Mouse (Mus musculus): ENCODE measurements around the gene Mettl7b.

The Mettl7b gene

DNA sequence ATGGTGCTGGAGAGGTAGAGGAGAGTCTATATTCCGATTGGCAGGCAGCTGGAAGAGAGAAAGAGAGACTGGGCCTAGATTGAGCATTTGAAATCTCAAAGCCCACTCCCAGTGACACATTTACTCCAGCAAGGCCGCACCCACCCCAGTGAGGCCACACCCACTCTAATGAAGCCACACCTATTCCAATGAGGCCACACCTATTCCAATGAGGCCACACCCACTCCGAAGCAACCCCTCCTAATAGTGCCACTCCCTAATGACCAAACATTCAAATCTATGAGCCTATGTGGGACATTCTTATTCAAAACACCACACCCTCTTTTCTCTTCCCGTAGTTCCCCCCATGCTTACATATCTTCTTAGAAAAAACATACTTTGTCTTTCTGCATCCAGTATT is 13.3 kb downstream of the Mettl7b start:
- DNase-seq (ENCODE audit: low spot score in 2 of 2), result no peak

DNA sequence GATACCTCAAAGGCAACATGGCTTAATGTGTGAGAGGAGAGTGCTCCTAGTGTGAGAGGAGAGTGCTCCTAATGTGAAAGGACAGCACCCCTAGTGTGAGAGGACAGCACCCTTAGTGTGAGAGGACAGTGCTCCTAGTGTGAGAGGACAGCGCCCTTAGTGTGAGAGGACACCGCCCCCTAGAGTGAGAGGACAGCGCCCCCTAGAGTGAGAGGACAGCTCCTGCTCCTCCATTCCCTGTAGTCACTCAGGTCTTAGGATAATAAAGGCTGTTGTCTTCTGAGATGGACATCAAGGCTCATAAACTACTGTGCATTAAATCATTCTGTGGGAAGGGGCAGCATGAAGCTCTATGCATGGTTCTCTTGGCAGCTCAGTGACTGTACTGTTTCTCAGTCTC is 15.1 kb downstream of the Mettl7b start:
- DNase-seq (ENCODE audit: low spot score in 2 of 2), result no peak

DNA sequence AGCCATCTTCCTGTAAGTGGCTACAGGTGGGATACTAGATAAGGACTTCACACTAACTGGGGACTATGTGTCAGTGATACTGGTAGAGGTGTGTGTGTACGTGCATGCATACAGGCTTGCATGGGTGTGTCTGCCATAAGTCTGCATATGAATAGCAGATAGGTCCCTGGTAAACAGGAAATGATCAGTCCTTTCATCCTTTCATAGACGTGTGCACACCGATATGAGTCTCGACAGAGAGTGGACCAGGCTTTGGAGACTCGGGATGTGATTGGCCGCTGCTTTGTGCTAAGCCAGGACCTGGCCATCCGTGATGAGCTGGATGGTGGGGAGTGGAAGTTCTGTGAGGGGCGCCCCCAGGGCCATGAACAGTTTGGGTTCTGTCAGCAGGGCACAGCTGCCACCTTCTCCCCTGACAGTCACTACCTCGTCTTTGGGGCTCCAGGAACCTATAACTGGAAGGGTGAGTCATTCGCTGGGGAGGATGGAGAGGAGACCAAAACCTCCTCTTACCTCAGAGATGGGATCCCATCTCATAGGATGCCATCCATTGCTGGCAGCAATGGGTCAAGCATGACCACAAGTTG is 20.2 kb downstream of the Mettl7b start:
- DNase-seq (ENCODE audit: low spot score in 2 of 2), result no peak

DNA sequence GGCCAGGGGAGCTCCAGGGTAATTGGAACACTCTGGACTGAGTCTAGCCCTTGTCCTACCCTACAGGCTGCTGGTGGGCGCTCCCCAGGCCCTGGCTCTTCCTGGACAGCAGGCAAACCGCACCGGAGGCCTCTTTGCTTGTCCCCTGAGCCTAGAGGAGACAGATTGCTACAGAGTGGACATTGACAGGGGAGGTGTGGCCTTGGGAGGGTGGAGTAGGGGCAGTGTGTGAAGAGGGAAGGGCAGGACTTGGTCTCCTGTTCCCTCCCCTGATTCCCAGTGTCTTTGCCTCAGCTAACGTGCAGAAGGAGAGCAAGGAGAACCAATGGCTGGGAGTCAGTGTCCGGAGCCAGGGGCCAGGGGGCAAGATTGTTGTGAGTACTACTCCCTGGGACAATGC is 21.8 kb downstream of the Mettl7b start:
- no peak for DNase-seq (ENCODE audit: low spot score in 2 of 2)

DNA sequence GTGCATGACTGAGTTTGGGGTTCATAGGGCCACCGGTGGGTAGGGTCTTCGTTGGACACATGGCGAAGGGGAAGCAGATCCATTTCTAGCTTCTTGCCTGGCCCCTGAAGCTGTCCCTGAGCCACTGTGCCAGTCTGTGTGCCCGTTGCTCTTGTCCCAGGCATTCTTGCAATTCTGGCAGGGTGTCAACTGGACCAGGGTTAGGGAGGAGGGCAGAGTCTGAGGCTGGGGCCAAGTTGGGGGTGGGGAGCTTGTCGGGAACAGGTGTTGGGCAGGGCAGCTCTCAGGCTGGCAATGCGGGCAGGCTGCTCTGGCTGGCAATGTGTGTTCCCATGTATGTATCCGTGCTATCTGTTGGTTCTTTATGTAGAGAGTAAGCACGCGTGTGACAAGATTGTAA is 22.3 kb downstream of the Mettl7b start:
- peak in 1 of 2 experiments; percentile 27 for DNase-seq (ENCODE audit: low spot score in 2 of 2)

DNA sequence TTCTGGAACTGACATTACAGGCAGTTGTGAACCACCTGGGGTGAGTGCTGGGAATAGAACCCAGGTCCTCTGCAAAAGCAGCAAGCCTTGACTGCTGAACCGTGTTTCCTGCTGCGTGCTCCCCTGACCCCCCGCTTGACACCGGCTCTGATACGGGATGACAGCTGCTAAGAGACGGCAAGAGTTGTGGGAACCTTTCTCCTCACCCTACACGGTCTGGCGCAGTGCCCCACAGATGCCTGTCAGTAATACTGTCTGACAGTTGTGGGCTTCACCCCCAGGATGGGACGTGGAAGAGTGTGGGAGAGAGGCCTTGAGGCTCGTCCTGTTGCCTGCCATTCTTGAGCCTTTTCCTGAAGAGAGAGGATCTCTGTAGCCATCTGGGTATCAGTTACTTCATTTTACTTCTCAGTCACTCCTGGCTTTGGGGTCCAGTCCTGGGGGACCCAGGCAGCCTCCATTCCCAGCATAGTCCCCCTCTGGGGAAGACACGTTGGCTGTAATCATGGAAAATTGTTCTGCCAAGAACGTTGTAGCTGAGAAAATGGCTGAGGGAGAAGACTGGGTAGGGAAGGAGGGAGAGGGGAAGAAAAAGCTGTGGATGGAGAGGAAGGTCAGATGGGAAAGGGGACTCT is 22.9 kb downstream of the Mettl7b start:
- peak in 1 of 2 experiments; percentile 15 for DNase-seq (ENCODE audit: low spot score in 2 of 2)

DNA sequence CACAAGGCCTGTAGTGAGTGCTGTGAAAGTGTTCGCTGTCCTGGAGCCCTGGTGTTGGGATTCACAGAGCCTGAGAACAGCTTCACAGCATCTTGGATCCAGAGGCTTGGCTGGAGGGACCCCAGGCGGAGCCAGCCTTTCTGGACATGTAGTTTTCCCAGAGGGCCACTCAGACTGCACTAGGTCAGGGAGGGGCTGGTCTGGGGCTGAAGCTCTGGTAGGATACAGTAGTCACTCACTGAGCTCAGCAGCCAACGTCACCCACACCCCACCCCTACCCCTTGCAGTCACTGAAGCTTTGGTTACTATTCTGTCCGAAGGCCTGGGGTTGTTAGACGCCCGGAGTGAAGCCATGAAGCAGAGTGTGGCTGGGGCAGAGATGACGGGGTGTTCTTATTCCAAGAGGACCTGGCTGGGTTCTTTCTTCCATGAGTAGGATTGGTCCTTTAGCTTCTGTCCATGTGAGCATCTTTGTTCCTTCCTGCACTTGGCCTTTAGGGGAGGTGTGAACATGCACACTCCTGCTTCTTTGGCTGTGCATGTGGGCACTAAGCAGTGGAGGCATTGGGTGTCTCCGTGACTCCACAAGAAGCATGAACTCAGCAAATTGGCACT is 24.9 kb downstream of the Mettl7b start:
- DNase-seq (ENCODE audit: low spot score in 2 of 2), result peak in 1 of 2 experiments; percentile 16

DNA sequence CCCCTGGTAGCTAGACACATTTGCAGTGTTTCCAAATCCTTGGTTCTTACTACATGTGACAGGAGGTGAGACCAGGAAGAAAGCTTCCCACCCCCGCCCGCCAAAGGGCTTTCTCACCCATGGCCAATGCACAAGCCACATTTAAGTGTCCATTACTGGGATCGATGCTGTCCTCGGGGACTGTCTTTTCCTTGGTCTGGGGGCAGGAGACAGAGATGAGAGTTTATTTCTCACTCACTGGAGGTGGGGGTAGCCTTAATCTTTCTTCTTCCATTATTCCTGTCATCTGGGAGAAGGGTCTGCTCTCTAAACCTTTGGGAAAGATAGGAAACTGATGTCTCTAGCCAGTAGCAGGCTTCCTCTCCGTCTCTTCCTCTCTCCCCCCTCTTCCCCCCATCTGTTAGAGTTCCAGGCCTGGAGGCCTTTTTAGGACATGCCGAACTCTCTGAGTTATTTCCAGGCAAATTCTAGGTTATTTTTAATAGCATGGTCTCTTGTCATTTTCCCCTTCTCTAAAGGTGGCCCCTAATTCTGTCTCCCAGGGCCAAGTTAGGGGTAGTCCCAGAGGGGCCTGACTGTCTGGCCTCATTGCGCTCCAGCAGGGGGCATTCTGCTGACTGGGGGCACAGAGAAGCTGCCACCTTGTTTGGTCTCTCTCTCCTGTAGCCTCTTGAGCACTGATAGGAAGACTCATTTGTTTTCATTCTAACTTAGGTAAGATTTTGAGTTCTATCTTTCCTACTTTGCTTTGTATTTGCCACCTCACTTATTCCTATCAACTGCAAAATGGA is 25.6 kb downstream of the Mettl7b start:
- no peak for DNase-seq (ENCODE audit: low spot score in 2 of 2)

DNA sequence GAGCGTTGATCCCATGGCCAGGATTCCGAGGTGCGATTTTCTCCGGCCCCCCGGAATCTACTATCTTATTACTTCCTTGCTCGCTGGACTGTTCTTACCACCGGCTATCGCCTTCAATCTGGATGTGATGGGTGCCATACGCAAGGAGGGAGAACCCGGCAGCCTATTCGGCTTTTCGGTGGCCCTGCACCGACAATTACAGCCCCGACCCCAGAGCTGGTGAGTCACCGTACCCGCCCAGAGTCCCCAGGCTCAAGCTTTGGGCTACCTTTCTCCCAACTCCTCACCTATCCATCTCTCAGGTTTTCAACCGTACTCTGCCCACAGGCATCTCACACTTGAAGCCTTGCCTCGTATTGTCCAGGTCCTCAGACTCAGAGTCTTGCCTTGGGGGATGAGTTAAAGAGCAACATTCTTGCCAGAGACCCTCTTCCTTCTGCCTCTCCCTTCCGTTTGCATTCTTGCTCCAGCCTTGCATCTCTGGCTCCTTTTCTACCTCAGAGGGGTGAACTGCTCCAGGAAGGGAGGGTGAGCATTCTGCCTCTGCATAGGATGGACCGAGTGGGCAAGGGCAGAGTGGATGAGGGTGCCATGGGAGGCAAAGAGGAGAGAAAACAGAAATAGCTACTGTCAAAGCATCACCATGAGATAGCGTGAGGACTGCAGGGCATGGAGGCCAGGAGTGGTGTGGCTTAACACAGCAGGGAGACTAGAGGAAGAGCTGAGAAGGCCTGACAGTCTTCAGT is 26.6 kb downstream of the Mettl7b start:
- no peak for DNase-seq (ENCODE audit: low spot score in 2 of 2)

DNA sequence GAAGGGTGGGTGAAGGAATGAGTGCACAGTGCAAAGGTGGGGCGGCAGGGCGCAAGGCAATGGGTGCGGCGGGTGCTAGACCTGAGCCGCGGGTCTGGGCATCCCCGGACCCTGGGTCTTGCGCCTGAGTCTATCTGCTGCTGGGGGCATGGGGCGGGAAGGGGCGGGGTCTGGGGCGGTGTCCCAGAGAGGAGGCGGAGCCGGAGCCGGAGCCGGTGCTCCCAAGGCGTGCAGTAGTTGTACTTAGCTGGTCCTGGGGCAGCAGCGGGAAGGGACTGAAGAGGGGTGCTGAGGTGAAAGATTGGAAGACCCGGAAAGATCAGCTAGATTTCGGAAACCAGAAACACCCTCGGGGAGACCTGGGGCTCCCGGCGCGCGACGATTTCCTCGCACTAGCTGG is 27.2 kb downstream of the Mettl7b start, which contains the start of gene Itga7:
TSS of gene Itga7 (plus strand) at position 245 of the 400 bp plus-strand sequence.
- DNase-seq (ENCODE audit: low spot score in 2 of 2), result peak in 1 of 2 experiments; percentile 16

DNA sequence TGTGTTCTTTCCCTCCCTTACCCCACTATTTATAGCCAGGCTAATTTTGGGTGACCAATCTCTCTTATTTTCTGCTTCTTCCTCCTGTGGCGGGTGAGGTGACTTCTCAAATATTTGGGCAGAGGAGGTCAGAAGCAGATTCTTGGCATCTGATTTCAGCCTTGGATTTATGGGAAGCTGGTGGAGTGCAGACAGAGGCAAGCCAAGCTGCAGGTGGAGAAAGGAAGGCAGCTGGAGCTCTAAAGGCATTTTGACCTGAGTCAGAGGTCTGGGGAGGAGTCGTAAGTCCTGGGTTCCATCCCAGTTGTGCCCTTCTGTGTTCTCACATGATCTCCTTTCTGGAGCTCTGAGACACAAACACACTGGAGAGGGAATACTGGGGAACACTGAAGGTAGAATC is 29.3 kb downstream of the Mettl7b start:
- peak in 1 of 2 experiments; percentile 15 for DNase-seq (ENCODE audit: low spot score in 2 of 2)

DNA sequence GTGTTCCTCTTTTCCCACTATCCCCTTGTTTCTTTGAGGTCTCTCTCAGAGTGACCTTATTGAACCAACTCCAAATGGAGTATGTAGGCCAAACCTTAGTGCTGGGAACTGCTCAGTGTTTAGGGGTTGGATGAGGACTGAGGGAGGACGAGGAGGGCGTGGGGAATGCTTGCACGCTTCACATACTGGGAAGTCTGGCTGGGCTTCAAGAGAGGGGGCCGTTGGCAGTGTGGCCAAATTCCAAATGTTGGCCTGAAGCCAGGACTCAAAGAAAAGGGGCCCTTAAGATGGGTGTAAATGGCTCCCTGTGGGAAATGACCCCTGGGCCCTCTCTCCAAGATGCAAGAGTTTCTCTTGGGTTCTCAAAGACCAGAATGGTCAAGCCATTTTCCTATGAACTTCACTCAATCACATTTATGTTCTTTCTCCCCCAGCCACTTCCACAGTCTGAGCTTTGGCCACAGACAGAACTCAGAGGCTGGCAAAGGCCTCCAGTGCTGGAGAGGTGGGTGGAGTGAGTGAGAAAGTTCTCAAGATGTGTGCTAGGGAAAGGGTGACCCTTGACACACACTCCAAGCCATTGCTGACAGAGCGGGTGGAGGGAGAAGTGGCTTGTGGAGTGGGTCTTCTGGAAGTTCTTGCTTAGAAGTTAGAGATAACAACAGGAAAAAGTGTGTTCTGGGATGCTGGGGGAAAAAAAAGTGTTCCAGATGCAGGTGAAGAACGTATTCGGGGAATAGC is 31.0 kb downstream of the Mettl7b start:
- DNase-seq (ENCODE audit: low spot score in 2 of 2), result peak in 1 of 2 experiments; percentile 14

DNA sequence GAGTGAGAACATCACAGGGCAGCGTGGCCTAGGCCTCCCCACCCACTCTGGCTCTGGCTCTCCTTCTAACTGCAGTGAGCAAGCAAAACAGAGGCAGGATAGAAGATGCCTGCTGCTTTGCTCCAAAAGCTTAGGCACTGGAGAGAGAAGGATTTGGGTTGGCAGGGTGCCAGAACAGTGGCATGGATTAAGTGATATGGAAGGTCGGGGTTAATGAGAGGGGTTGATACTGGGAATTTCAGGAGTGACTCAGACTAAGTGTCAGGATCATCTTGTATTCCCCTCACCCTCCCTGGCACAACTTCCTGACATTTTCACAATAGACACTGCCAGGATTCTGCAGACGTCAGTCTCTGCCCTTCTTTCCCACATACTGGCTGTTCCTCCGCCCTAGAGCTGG is 32.4 kb downstream of the Mettl7b start:
- peak in 1 of 2 experiments; percentile 14 for DNase-seq (ENCODE audit: low spot score in 2 of 2)

DNA sequence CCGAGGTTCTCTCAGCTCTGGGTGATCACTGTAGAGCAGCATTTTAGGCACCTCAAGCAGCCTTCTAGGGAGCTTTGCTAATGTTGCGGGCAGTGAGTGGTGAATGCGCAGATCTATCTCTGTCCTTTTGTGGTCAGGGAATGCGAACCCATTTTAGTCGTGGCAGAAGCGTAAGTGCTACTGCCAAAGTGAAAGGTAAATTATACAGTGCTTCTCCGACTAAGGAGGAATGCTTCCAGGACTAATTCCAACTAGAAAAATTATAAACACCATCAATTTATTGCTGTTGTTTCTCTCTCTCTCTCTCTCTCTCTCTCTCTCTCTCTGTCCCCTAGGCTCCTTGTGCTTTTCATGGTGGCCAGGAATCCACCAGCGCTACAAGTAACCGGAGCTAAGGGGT is 36.9 kb downstream of the Mettl7b start, which contains the start of gene Bloc1s1:
TSS of gene Bloc1s1 (minus strand) at position 101 of the 400 bp plus-strand sequence.
- no peak for DNase-seq (ENCODE audit: low spot score in 2 of 2)

DNA sequence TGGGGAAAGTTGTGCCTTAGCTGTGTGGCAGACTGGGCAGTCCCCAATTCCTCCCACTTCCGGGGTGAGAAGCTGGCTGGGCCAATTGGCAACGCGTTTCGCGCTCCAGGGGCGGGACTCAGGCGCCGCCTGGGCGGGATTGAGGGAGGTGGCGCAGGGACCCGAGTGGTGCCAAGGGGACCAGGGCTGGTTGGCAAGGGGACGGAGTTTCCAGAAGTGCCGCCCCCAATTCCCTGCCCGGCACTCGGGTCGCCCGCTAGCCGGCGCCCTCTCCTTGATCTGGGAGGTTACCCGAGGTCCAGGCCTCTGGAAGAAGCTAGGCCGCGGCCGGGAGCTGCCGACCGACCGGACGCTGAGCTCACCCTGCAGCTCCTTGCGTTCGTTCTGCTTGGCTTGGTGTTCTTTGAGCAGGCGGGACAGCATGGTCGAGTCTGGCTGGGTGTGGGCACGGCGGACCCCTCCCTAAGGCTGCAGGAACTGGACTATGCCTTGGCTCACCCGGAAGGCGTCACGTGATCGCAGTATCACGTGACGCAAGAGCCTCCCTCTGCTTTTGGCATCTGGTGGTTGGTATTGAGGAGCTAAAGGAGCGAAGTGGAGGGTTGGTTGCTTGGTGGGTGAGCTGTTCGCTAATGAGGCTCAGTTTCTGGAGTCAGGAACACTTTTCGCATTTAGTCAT is 37.6 kb downstream of the Mettl7b start:
- DNase-seq (ENCODE audit: low spot score in 2 of 2), result peak; percentile 93 to 94

DNA sequence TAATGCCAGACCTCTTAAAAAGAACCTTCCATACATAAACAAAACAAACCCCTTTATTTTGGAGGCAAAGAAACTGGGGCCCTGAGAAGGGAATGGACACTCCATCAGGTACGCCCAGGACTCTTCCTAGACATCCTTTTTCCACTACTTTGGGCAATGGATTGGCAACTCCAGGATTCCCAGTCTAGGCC is 38.1 kb downstream of the Mettl7b start, which contains the start of gene Rdh5:
TSS of gene Rdh5 (minus strand) at position 67 of the 191 bp plus-strand sequence.
- no peak for DNase-seq (ENCODE audit: low spot score in 2 of 2)

DNA sequence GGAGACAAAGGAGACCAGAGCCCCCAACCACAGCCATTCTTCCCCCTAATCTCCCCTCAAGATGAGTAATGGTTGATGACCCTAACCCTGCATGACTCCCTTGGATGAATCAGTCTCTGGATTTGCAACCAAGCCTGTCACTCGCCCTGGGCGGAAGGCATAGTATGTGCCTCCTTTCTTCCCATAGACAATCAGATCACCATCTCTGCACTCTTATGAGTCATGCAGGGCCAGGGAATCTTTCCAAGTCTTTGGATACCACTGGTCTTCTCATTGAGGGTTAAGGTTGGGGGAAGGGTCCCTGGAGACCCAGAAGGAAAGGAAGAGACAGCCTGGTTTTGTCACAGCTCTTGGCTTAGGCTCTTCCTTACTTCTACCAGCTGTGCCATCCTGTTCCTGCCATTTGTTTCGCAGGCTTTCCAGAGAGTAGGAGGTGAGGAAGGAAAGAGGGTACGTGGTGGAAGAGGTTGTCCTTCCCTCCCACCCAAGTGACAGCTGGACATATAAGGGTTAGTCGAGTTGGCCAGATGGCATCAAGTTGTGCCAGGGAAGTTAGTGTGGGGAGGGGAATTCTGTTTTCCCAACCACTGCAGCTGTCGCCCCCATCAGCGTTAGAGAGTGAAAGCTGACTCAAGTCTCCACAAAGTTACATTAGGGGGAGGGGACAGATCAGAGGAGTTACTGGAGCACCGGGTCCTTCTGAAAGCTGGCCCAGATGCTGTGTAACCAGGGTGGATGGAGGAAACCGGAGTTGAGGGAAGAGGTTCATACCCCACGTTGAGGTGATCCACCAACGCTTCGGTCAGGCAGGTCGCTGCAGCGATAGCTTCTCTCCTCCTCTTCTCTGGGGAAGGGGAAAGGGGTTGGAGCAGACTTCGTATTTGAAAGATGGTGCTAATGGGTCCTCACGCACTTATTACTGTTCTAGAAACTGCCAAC is 38.6 kb downstream of the Mettl7b start:
- DNase-seq (ENCODE audit: low spot score in 2 of 2), result no peak

DNA sequence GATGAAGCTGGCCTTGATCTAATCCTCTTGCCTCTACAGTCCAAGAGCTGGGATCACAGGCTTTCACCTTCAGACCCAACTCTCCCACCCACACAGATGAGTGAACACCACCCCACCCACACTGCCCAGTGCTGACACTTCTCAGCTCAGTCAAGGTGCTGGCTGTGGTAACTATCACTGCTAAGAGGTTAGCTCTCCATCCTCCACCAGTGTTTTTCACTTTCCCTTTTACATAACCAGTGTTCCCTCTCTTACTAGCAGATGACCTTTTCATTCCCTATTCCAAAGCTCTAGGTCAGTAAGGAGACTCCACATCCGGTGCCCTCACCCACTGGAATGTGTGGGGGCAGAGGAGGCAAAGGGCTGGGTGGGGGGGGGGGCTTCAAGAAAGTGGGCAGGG is 39.5 kb downstream of the Mettl7b start:
- no peak for DNase-seq (ENCODE audit: low spot score in 2 of 2)

DNA sequence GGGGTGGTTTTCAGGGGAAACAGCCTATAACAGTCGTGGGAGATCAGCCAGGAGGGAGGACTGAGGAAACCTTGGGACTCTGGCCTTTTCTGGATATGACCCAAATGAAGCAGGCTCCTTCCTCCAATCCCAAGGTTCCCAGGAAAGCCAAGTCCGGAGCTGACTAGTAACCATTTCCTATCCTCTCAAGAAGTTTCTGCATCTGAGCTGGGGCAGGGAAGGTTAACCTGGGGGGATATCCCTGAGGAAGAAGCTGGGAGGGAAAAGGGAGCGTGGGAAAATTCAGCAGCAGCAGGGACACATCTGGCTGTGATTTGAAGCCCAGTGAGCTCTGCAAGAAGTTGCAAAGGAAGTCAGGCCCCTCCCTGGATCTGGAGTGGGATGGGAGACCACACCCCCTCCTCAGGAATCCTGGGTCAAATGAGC is 40.0 kb downstream of the Mettl7b start:
- DNase-seq (ENCODE audit: low spot score in 2 of 2), result peak in 1 of 2 experiments; percentile 57
